Mouse (Mus musculus) Patski (cell line): ENCODE measurements around the gene Acp7. TPM values are rescaled to one million over a fixed set of nuclear protein-coding genes. Genes with fewer than 3 reads are reported as not detected.
"Not testable (repeated sequence)": the region's sequence is repeated elsewhere in the genome, so short reads cannot be mapped to it uniquely, and the experiment has no call there.

Experiments
- ATAC-seq: fragments of 100-300 bp; one replicate; pipeline ENCODE4 v1.8.0; 2021
- CTCF ChIA-PET: fragments of 350-600 bp; sonication (Branson Sonifier 250); formaldehyde crosslinking; loops from one replicate; lab custom pipeline; 2022; ENCODE audit warnings: inconsistent platforms; lab: Charles Lee
- POLR2A ChIA-PET: fragments of 350-600 bp; sonication (Branson Sonifier 250); formaldehyde crosslinking; loops from one replicate; lab custom pipeline; 2022; ENCODE audit warnings: antibody characterized with exemption, inconsistent platforms; lab: Charles Lee
- DNase-seq: peaks from one replicate; pipeline ENCODE4 v3.0.0-alpha.2; 2011; ENCODE audit warnings: low read depth, low spot score
- H3K27me3 ChIP-seq: fragments of 371-371 bp; one replicate; pipeline ENCODE4 v1.5.1; 2021
- CTCF ChIP-seq: fragments of 100-300 bp; IDR thresholded peaks from one replicate; pipeline ENCODE4 v1.5.1; 2021
- in situ Hi-C: fragments of 300-500 bp; cut with MboI; formaldehyde crosslinking; loops from 3 replicates; pipeline ENCODE4 v1.11.1; 2018; ENCODE audit warnings: low pct_unique_long_range_greater_than_20kb, mixed read lengths
- polyA plus RNA-seq: library from polyadenylated mRNA; unstranded; gene quantifications from one replicate; pipeline ENCODE4 v1.2.3, GENCODE M21; 2021

The Acp7 gene
- polyA plus RNA-seq, 1 experiment from 2014 or later = not detected

DNA sequence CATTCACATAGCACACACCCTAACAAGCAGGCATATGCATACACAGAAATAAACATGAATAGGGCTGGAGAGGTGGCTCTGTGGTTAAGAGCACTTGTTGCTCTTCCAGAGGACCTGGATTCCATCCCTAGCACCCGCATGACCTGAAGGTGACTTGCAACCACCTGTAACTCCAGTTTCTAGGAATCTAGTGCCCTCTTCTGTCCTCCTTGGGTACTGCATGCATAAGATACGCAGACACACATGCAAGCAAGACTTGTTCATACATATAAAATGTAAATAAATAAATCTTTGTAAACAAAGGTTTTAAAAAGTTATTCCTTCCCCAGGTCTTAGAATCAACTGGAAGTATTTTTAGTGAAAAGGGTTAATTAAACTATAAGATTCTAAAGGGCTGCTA is 20.0 kb upstream of the Acp7 start:
- ATAC-seq (no peak), DNase-seq (no peak)
- in situ Hi-C loops = no loop called here
- POLR2A ChIA-PET = no interaction called here
- CTCF ChIA-PET = no interaction called here
- TF ChIP-seq CTCF = no peak
- H3K27me3 ChIP-seq = peaks cover 4% of the 10 kb centered on the region

GRCm38 (mm10) chr7:28647016-28647415 is 15.9 kb upstream of the Acp7 start:
- no peak for DNase-seq
- no peaks in the 10 kb centered on the region for H3K27me3 ChIP-seq
- in situ Hi-C loops = no loop called here
- ChIA-PET CTCF (no interaction called here), POLR2A (no interaction called here)
- no peak for TF ChIP-seq CTCF
- no peak for ATAC-seq

- DNase-seq (no peak), ATAC-seq (no peak)
- ChIA-PET CTCF (no interaction called here), POLR2A (no interaction called here)
- no peaks in the 10 kb centered on the region for H3K27me3 ChIP-seq
- no peak for TF ChIP-seq CTCF
- in situ Hi-C loops = no loop called here
Observed at GRCm38 (mm10) chr7:28645947-28646475, 14.9 kb upstream of the Acp7 start.

- no peak for TF ChIP-seq CTCF
- ChIA-PET POLR2A (no interaction called here), CTCF (no interaction called here)
- in situ Hi-C loops = no loop called here
- DNase-seq = peak; percentile 13
- no peak for ATAC-seq
- peaks cover 3% of the 10 kb centered on the region for H3K27me3 ChIP-seq
Observed at GRCm38 (mm10) chr7:28645366-28645765, 14.2 kb upstream of the Acp7 start.

DNA sequence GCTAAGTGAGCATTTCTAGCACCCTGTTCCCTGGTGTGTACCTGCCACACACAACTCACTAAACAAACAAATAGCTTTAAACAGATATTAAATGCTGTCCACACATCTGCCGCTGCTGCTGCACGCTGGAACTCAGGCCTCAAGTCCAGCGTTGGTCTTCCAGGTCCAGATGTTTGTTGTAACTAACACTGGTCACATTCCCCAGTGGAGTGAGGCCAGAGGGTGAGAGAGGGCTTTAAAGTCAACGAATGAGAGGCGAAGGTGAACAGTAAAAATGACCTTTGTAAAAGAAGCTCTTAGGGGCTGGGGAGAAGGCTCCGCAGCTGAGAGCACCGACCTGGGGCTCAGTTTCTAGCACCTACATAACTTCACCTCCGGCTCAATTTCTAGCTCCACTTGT is 10.4 kb upstream of the Acp7 start:
- CTCF ChIA-PET = no interaction called here
- ATAC-seq (no peak), DNase-seq (no peak)
- H3K27me3 ChIP-seq = peaks cover 3% of the 10 kb centered on the region
- no peak for TF ChIP-seq CTCF
- POLR2A ChIA-PET = no interaction called here
- in situ Hi-C loops = no loop called here

GRCm38 (mm10) chr7:28637511-28637910 is 6.4 kb upstream of the Acp7 start:
- H3K27me3 ChIP-seq = peaks cover 3% of the 10 kb centered on the region
- ChIA-PET CTCF (no interaction called here), POLR2A (interaction anchor here (1.0 kb wide), 1 partner anchor 17 kb away, joined by 4 read pairs; no protein-coding TSS in a partner anchor)
- DNase-seq = no peak
- no peak for TF ChIP-seq CTCF
- no peak for ATAC-seq
- in situ Hi-C loops = no loop called here

DNA sequence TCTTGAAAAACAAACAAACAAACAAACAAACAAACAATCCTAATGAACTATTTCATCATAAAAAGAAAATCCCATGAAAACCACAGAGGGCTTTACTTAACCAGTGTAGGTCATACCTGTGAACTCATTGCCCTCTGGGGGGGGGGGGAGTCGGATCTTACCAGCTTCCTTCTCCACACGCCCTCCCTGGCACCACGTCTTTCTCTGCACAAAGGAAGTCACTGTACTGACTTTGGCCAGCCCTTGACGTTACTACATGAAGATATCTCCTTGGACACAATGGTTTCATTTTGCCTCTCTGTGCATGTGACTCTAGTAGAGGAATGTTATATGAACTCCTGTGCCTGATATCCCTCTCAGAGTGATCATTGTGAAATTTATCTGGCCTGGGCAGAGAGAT is 3.0 kb upstream of the Acp7 start:
- ATAC-seq = no peak
- peaks cover 22% of the 10 kb centered on the region for H3K27me3 ChIP-seq
- in situ Hi-C loops = no loop called here
- POLR2A ChIA-PET = no interaction called here
- CTCF ChIA-PET = no interaction called here
- no peak for TF ChIP-seq CTCF
- DNase-seq = no peak

- POLR2A ChIA-PET = no interaction called here
- no peak for TF ChIP-seq CTCF
- ATAC-seq (no peak), DNase-seq (no peak)
- CTCF ChIA-PET = no interaction called here
- H3K27me3 ChIP-seq = peaks cover 7% of the 10 kb centered on the region
- in situ Hi-C loops = no loop called here
Observed at GRCm38 (mm10) chr7:28624791-28625190, 6.3 kb downstream of the Acp7 start.

DNA sequence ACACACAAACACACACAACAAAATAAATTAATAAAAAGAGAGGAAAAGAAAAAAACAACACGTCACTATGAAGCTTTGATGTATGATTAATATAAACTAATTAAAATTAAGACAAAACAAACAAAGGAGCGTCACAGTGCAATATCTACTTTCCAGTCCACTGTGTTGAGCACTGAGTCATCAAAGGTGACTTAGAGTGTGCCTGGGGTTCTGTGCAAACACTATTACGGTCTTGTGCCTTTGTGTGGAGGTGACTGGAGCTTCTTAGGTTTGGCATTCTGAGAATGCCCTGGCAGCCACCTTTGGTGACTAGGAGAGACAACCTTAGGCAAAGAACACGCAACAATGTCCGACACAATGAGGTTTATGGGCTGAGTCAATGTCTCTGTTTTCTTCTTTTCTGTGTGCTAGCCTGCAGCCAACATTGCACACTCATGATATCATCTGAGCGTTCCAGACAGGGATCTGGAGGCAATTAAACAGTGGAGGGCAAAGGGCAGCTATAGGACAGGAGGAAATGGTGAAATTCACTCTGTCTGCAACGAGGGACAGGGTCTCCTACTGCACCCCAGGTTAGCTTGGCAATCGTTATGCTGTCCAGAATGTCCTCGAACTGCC is 11.9 kb downstream of the Acp7 start:
- ATAC-seq = no peak
- ChIA-PET POLR2A (no interaction called here), CTCF (no interaction called here)
- DNase-seq = no peak
- in situ Hi-C loops = no loop called here
- TF ChIP-seq CTCF = no peak
- peaks cover 2% of the 10 kb centered on the region for H3K27me3 ChIP-seq

GRCm38 (mm10) chr7:28605951-28606350 is 25.2 kb downstream of the Acp7 start:
- DNase-seq = no peak
- no peak for ATAC-seq
- H3K27me3 ChIP-seq = peaks cover 4% of the 10 kb centered on the region
- in situ Hi-C loops = no loop called here
- CTCF ChIA-PET = interaction anchor here (1.2 to 1.5 kb wide), 2 partner anchors 70 to 159 kb away, joined by 3 read pairs; no protein-coding TSS in a partner anchor
- no peak for TF ChIP-seq CTCF
- POLR2A ChIA-PET = no interaction called here

DNA sequence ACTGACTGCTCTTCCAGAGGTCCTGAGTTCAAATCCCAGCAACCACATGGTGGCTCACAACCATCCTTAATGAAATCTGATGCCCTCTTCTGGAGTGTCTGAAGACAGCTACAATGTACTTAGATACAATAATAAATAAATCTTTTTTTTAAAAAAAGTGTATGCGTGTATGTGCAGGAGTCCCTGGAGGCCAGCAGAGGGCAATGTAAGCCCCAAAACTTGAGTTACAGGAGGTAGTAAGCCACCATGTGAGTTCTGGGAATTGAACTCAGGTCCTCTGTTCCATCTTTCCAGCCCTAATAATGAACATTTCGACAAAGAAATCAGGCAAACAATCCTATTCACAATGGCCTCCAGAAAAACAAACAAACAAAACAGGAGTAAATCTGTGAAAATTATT is 27.3 kb downstream of the Acp7 start:
- DNase-seq, CTCF ChIA-PET, H3K27me3 ChIP-seq, ATAC-seq: not testable (repeated sequence)
- POLR2A ChIA-PET = interaction anchor here (0.6 kb wide), 1 partner anchor 112 kb away, joined by 3 read pairs; no protein-coding TSS in a partner anchor
- in situ Hi-C loops = loop anchor here (5.0 kb wide), 3 partner anchors 36 to 156 kb away; no protein-coding TSS in a partner anchor
